Mouse (Mus musculus) urinary bladder, postnatal 14 days (tissue): ENCODE data around the gene Rapgef4.

Source experiments
- DNase-seq: peaks from one replicate; pipeline ENCODE4 v3.0.0; 2021; ENCODE audit warnings: low spot score

Gene Rapgef4

GRCm38 (mm10) chr2:72074999-72075561 is 94.0 kb downstream of the Rapgef4 start:
- DNase-seq = no peak

DNA sequence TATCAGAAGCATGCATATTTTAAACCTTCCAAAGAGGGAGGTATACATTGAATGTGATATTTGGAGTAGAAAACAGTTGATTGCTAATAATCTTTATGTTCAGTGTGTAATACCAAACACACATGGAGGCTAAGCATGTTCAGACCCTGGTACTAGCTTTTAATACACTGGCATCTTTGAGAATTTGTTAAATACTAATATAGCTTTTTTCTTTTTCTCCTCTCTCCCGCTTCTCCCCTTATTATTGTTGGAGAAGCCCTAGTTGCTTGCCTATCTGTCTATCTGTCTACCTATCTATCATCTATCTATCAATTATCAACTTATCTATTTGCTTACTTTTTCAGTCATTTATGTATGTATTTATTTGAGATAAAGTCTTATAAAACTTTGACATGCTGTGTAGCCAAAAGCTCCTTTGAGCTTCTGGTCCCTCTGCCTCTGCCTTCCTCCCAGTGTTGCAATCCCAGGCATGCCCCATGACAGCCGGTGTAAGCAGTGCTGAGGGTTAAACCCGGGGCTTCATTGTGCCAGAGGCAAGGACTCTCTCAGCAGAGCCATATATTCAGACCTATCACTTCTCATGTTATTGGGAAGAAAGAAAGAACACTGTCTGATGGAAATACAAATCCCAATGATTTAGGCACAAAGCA is 96.6 kb downstream of the Rapgef4 start:
- no peak for DNase-seq

- no peak for DNase-seq
Measured at GRCm38 (mm10) chr2:72078140-72078521, 97.1 kb downstream of the Rapgef4 start.

DNA sequence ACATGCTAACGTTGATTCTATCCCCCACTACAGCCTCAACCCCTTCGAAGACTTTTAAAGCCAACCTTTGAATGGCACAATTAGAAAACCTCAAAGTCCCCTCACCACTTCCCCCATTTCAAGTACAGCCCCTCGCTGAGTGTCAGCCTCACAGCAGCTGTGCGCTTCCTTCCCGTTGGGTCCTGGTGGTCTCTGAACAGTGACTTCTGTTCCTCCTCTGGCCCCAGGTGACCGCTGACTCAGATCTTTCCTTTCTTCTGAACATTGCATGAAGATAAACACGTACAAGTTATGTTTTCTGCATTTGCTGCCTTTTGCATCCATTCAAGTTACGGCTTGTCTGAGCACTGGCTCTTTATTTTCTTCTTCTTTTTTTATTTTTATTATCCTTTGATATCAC is 98.1 kb downstream of the Rapgef4 start:
- no peak for DNase-seq

DNA sequence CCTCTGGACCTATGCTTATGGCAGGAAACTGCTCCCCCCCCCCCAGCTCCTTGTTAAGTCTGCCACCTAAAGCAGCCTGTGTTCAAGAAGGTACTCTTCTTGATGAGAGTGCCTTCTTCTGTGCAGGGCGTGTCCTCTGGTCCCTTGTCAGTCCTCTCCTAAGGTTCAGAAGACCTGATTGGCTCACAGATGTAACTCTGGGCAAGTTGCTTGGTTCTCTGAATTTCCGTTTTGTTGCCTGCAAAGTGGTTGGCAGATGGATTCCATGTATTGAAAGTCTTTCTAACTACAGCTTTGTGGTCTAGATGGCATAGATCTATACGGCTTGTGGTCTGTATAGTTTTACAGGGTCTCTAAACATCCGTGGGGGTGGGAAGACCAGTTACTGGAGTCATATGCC is 101.8 kb downstream of the Rapgef4 start:
- DNase-seq = no peak

- DNase-seq = no peak
Measured at GRCm38 (mm10) chr2:72088886-72089285, 107.8 kb downstream of the Rapgef4 start.

GRCm38 (mm10) chr2:72090061-72090460 is 109.0 kb downstream of the Rapgef4 start:
- DNase-seq = no peak

GRCm38 (mm10) chr2:72092046-72092445 is 111.0 kb downstream of the Rapgef4 start:
- no peak for DNase-seq

GRCm38 (mm10) chr2:72093402-72094037 is 112.5 kb downstream of the Rapgef4 start:
- no peak for DNase-seq

GRCm38 (mm10) chr2:72094038-72094437 is 113.0 kb downstream of the Rapgef4 start:
- no peak for DNase-seq

GRCm38 (mm10) chr2:72094446-72094845 is 113.4 kb downstream of the Rapgef4 start:
- no peak for DNase-seq

DNA sequence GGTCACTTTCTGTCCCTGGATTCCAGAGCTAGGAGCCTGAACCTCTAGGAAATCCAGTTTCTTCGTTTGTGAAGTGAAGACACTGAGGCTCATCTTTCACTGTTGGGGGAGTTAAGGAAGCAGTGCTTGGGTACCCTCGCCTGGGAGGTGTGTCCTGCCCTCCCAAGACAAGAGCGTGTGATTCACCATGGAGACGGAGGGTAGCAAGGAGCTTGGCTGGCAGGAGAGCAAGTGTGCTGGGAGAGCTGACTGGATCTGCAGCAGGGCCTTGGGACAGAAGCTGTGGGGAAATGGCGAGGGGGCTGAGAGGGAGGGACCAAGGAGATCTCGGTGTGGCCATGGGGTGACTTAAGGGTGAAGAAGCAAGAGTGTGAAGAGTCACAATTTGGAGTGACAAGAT is 114.0 kb downstream of the Rapgef4 start:
- no peak for DNase-seq

GRCm38 (mm10) chr2:72096345-72096744 is 115.3 kb downstream of the Rapgef4 start:
- DNase-seq = peak; percentile 34

GRCm38 (mm10) chr2:72098366-72098765 is 117.3 kb downstream of the Rapgef4 start:
- no peak for DNase-seq

GRCm38 (mm10) chr2:72104604-72105003 is 123.6 kb downstream of the Rapgef4 start:
- no peak for DNase-seq

DNA sequence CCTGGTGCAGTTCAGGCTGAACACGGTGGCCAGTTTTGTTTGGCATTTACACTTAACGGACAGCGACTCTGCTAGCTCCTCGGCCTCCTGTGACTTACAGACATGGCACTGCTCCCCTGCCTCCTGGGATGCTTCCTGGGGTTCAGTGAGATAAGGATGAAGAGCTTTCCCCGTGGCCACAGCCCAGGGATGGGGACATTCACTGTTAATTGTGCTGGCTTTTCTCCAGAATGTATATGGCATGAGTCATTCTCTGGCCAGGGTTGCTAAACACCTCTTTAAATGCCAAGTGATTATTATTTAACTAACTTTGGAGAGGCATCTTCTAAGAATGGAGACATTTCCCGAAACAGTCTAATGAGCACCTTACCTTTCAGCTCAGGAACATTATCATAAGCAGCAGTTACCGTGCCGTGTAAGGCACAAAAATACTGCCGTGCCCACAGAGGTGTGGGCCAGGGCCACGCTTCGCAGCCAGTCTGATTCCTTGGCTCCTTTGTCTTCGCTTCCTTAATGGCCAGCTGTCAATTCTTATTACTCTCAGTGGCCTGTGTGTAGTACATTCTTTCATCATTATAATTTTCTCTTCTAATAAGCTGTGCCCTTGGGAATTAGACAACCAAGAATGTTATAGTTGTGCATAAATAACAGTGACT is 126.6 kb downstream of the Rapgef4 start:
- no peak for DNase-seq

- DNase-seq = no peak
Measured at GRCm38 (mm10) chr2:72108448-72109312, 127.6 kb downstream of the Rapgef4 start.

GRCm38 (mm10) chr2:72110404-72110803 is 129.4 kb downstream of the Rapgef4 start:
- no peak for DNase-seq

DNA sequence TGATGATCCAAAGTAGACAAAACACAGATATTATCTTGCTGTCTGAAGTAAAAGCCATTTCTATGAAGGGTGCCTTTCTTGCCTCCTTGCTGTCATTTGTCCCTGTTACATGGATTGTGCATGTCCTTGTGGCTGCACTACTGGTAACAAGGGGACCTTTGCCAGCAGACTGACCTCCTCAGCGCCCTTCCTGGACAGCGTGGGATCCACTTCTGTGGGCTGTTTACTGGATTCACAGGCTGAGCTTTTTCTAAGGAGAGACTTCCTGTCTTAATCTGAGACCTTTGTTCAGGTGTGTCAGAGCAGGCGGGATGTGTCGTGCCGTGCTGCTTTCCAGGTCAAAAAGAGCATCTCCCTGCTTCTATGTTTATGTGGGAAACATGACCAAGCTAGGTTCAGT is 132.7 kb downstream of the Rapgef4 start:
- no peak for DNase-seq

- DNase-seq = no peak
Measured at GRCm38 (mm10) chr2:72114148-72114559, 133.1 kb downstream of the Rapgef4 start.

- no peak for DNase-seq
Measured at GRCm38 (mm10) chr2:72116103-72116502, 135.1 kb downstream of the Rapgef4 start.

DNA sequence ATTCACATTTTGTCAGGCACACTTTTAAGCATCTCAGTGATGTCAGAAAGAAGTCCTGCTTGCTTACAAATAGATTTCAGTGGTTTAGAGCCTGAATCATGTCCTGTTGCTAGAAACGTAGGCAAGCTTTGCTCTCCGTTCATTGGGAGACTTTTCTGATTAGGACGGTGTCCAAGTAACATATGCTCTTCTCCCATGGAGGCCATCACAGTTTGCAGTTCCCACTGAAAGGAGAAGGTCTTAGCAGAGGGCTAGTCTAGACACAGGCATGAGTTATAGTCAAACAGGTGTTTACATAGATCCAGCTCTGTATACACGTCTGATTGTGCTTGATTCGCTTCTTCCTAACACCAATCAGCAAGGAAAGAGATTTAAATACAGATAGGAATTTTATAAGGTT is 135.7 kb downstream of the Rapgef4 start:
- DNase-seq = no peak
